In the genomic region with DNA sequence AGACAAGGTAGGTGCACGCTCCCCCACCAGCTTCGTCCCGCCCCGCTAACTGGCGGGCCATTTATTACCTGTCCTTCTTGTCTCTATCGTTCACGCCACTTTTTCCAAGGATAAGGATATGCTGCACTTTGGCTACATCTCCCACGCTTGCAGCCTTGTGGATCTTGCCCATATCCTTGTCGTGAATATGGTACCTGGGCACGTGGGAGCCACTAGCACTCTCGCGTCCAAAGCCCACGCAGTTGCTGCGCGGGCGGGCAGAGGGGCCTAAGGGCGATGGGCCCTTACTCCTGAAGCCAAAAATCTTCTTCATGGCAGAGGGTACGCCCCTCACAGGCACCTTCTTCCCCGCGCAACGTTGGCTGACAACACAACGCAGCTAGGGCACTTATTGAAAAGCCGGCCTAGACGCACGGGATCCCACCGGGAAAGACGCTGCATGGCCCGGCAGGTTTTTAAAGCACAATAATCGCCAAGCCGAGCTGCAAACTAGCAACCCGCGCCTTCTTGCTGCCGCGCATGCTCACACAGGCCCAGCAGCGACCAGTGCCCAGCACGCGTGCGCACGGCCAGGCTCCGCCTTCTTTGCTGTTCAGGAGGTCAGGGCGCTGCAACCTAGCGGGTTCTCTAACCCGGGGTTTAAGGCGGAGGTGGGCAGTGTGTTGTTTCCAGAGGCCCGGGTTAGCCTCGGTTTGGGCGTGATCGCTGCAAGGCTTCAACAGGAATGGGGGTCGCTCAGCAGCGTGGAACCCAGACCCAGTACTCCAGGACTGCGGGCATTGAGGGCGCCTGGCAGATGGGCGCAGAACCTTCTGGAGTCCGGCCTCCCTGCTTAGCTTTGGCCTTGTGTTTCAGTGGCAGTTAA, we compare ENCODE assay signal across 1 mouse cellular context.
TF ChIP-seq lines count a peak whose summit lies in the region.

A gene (minus strand): TSS at position 482 of the 865 bp plus-strand sequence.

TF ChIP-seq in myocyte, 11 proteins besides CTCF, POLR2A, EP300 and RAD21 (continued from another document):
- TF ChIP-seq MYOD1 (IDR thresholded peaks at IDR 0.05; ENCODE audit: control insufficient read depth in 1 of 3, insufficient read length in 2 of 3, low read depth in 2 of 3) (no peak), MAX (IDR thresholded peaks at IDR 0.05; ENCODE audit: low read depth) (no peak), REST (IDR thresholded peaks at IDR 0.05; ENCODE audit: insufficient read depth, insufficient read length) (no peak), CEBPB (IDR thresholded peaks at IDR 0.05; ENCODE audit: insufficient read depth, poor library complexity, severe bottlenecking) (no peak), USF1 (IDR thresholded peaks at IDR 0.05; ENCODE audit: low read depth) (no peak)
